In the genomic region with DNA sequence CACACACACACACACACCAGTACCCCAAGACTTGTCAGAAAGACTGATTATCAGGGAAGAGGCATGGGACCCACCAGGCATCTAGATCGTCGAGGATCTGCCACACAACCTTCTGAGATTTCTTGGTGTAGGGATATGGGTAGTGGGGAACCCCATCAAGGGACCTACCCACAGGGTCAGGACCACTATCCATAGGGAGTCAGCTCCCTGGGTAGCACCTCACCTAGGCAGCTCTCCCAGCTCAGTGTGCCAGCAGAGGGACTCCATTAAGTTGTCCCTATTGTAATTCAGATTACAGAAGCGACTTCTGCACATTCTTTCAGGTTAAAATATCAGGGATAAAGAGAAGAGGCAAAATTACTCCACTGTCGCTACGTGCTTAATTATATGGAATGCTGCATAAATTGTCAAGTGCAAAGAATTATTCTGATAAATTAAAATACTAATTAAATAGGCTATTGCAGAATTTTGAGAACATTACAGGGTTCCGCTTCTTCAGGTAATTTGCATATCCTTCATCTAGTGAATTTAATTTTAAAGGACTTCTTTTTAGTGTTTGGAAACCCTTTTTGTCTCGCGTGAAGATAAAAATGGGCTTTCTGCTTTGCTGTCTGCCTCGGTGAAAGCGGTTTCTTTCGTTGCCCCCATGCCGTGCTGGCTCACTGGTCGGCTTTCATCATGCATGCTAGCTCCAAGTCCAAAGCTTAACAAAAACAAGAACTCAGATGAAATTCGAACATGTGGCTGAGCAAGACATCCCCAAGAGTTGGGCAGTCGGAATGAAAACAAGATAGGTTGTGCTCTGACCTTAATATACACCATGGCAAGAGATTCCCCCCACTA, we compare ENCODE assay signal across 20 mouse cellular contexts.
DNase-seq lines count a peak whose midpoint lies in the region; ATAC-seq lines count a peak whose summit lies in the region.
"Had no signal": no experiment of that assay in that cellular context is flagged by ENCODE, and none has a peak within 500 bp of the region (broad histone marks: within the 10 kb centered on the region; RNA-seq: fewer than 3 reads in every experiment).

No protein-coding gene starts in this region.

- no peak overlapping the region for H3K9ac ChIP-seq in embryonic facial prominence, embryonic 11.5 days (replicated peaks; ENCODE audit: low read length)
- no peak overlapping the region for H3K9ac ChIP-seq in midbrain, embryonic 11.5 days (ENCODE audit: low read length)
- H3K9ac ChIP-seq in neural tube, embryonic 13.5 days, result no peak overlapping the region
- H3K9ac ChIP-seq: heart, embryonic 13.5 days; liver, embryonic 15.5 days; neural tube, embryonic 12.5 days had no signal

- no peak overlapping the region for H3K27ac ChIP-seq in embryonic facial prominence, embryonic 11.5 days (replicated peaks; ENCODE audit: low read depth, low read length)
- no peak overlapping the region for H3K27ac ChIP-seq in embryonic facial prominence, embryonic 10.5 days (replicated peaks)
- H3K27ac ChIP-seq in midbrain, embryonic 11.5 days (ENCODE audit: low read depth, low read length), result no peak overlapping the region
- H3K27ac ChIP-seq in midbrain, embryonic 10.5 days (replicated peaks), result no peak overlapping the region
- no peak overlapping the region for H3K27ac ChIP-seq in limb, embryonic 10.5 days
- H3K27ac ChIP-seq in neural tube, embryonic 13.5 days (replicated peaks), result no peak overlapping the region
- H3K27ac ChIP-seq: gastrocnemius, adult 2 months; heart, embryonic 13.5 days; liver, embryonic 15.5 days; macrophage; neural tube, embryonic 12.5 days had no signal

- 0 out of 2 replicates have a peak, but pooled peaks have one; percentile 15 for ATAC-seq in embryonic facial prominence, embryonic 11.5 days (replicated peaks; ENCODE audit: insufficient number of reproducible peaks, low FRiP score, low TSS enrichment, low read depth)
- 0 out of 2 replicates have a peak, but pooled peaks have one; percentile 23 for ATAC-seq in midbrain, embryonic 11.5 days (ENCODE audit: low FRiP score)
- 0 out of 2 replicates have a peak, but pooled peaks have one; percentile 45 for ATAC-seq in neural tube, embryonic 13.5 days (ENCODE audit: low read depth)
- ATAC-seq: Patski had no signal

- H3K9me3 ChIP-seq in embryonic facial prominence, embryonic 11.5 days (replicated peaks; ENCODE audit: control insufficient read depth, low read length), result no peaks in the 10 kb centered on the region
- H3K9me3 ChIP-seq in embryonic facial prominence, embryonic 10.5 days, result no peaks in the 10 kb centered on the region
- no peaks in the 10 kb centered on the region for H3K9me3 ChIP-seq in midbrain, embryonic 11.5 days (ENCODE audit: control insufficient read depth, low read length)
- H3K9me3 ChIP-seq in midbrain, embryonic 10.5 days (replicated peaks), result no peaks in the 10 kb centered on the region
- no peaks in the 10 kb centered on the region for H3K9me3 ChIP-seq in limb, embryonic 10.5 days (replicated peaks)
- no peaks in the 10 kb centered on the region for H3K9me3 ChIP-seq in neural tube, embryonic 13.5 days
- H3K9me3 ChIP-seq: heart, embryonic 13.5 days; liver, embryonic 15.5 days; neural tube, embryonic 12.5 days had no signal

- no peak overlapping the region for H3K4me2 ChIP-seq in embryonic facial prominence, embryonic 11.5 days (ENCODE audit: low read depth, low read length)
- H3K4me2 ChIP-seq in midbrain, embryonic 11.5 days, result no peak overlapping the region
- no peak overlapping the region for H3K4me2 ChIP-seq in neural tube, embryonic 13.5 days
- H3K4me2 ChIP-seq: heart, embryonic 13.5 days; liver, embryonic 15.5 days; neural tube, embryonic 12.5 days had no signal

- no peaks in the 10 kb centered on the region for H3K27me3 ChIP-seq in embryonic facial prominence, embryonic 11.5 days (ENCODE audit: control insufficient read depth, insufficient read depth, low read length)
- no peaks in the 10 kb centered on the region for H3K27me3 ChIP-seq in embryonic facial prominence, embryonic 10.5 days (replicated peaks; ENCODE audit: low read depth, poor library complexity, severe bottlenecking)
- H3K27me3 ChIP-seq in midbrain, embryonic 11.5 days (ENCODE audit: control insufficient read depth, insufficient read depth, low read length), result no peaks in the 10 kb centered on the region
- no peaks in the 10 kb centered on the region for H3K27me3 ChIP-seq in midbrain, embryonic 10.5 days (ENCODE audit: low read depth, poor library complexity, severe bottlenecking)
- H3K27me3 ChIP-seq in limb, embryonic 10.5 days (ENCODE audit: low read depth, poor library complexity, severe bottlenecking), result no peaks in the 10 kb centered on the region
- H3K27me3 ChIP-seq in neural tube, embryonic 13.5 days, result no peaks in the 10 kb centered on the region
- H3K27me3 ChIP-seq: heart, embryonic 13.5 days; liver, embryonic 15.5 days; neural tube, embryonic 12.5 days; Patski had no signal

- DNase-seq in embryonic facial prominence, embryonic 11.5 days (ENCODE audit: low spot score), result no peak
- no peak for DNase-seq in embryonic facial prominence, embryonic 10.5 days (ENCODE audit: low spot score)
- no peak for DNase-seq in midbrain, embryonic 11.5 days (ENCODE audit: low spot score, missing footprints)
- no peak for DNase-seq in midbrain, embryonic 10.5 days (ENCODE audit: low spot score)
- peak; percentile 15 for DNase-seq in limb, embryonic 10.5 days (ENCODE audit: low spot score)
- no peak for DNase-seq in kidney, adult 18-20 months
- no peak for DNase-seq in right cerebral cortex, adult 18-20 months
- DNase-seq: adrenal gland, postnatal 14 days; cerebellum, adult 11-12 months; cerebellum, postnatal 14 days; gastrocnemius, adult 2 months; right cerebral cortex, postnatal 14 days; spleen, adult 18-20 months; thymus, adult 2 months had no signal

- WGBS in embryonic facial prominence, embryonic 11.5 days, result 70% methylated on average over 15 of the region's 15 CpGs
- 69% methylated on average over 15 of the region's 15 CpGs for WGBS in embryonic facial prominence, embryonic 10.5 days
- WGBS in midbrain, embryonic 11.5 days, result 62% methylated on average over 15 of the region's 15 CpGs
- 68% methylated on average over 15 of the region's 15 CpGs for WGBS in midbrain, embryonic 10.5 days
- 81% methylated on average over 15 of the region's 15 CpGs for WGBS in limb, embryonic 10.5 days
- 61% methylated on average over 15 of the region's 15 CpGs for WGBS in neural tube, embryonic 13.5 days

- H3K4me3 ChIP-seq in embryonic facial prominence, embryonic 11.5 days (ENCODE audit: low read depth, low read length), result no peak overlapping the region
- H3K4me3 ChIP-seq in embryonic facial prominence, embryonic 10.5 days, result no peak overlapping the region
- H3K4me3 ChIP-seq in midbrain, embryonic 11.5 days (ENCODE audit: low read depth, low read length), result no peak overlapping the region
- H3K4me3 ChIP-seq in midbrain, embryonic 10.5 days, result no peak overlapping the region
- H3K4me3 ChIP-seq in limb, embryonic 10.5 days, result no peak overlapping the region
- no peak overlapping the region for H3K4me3 ChIP-seq in neural tube, embryonic 13.5 days
- H3K4me3 ChIP-seq: gastrocnemius, adult 2 months; heart, embryonic 13.5 days; liver, embryonic 15.5 days; neural tube, embryonic 12.5 days had no signal

- no peaks in the 10 kb centered on the region for H3K4me1 ChIP-seq in embryonic facial prominence, embryonic 11.5 days (ENCODE audit: control insufficient read depth, insufficient read depth, low read length)
- peaks cover 9% of the 10 kb centered on the region for H3K4me1 ChIP-seq in embryonic facial prominence, embryonic 10.5 days
- H3K4me1 ChIP-seq in midbrain, embryonic 11.5 days (ENCODE audit: control insufficient read depth, insufficient read depth, low read length), result peaks cover 7% of the 10 kb centered on the region
- peaks cover 18% of the 10 kb centered on the region for H3K4me1 ChIP-seq in midbrain, embryonic 10.5 days
- H3K4me1 ChIP-seq in limb, embryonic 10.5 days, result no peaks in the 10 kb centered on the region
- peaks cover 16% of the 10 kb centered on the region for H3K4me1 ChIP-seq in neural tube, embryonic 13.5 days (replicated peaks)
- H3K4me1 ChIP-seq: liver, embryonic 15.5 days had no signal

- no peaks in the 10 kb centered on the region for H3K36me3 ChIP-seq in embryonic facial prominence, embryonic 11.5 days (replicated peaks; ENCODE audit: control insufficient read depth, insufficient read depth, low read depth, low read length)
- H3K36me3 ChIP-seq in embryonic facial prominence, embryonic 10.5 days (replicated peaks), result no peaks in the 10 kb centered on the region
- no peaks in the 10 kb centered on the region for H3K36me3 ChIP-seq in midbrain, embryonic 11.5 days (ENCODE audit: control insufficient read depth, insufficient read depth, low read length)
- no peaks in the 10 kb centered on the region for H3K36me3 ChIP-seq in midbrain, embryonic 10.5 days
- H3K36me3 ChIP-seq in limb, embryonic 10.5 days, result no peaks in the 10 kb centered on the region
- no peaks in the 10 kb centered on the region for H3K36me3 ChIP-seq in neural tube, embryonic 13.5 days
- H3K36me3 ChIP-seq: heart, embryonic 13.5 days; liver, embryonic 15.5 days; neural tube, embryonic 12.5 days had no signal
